8 mouse cellular contexts compared by ENCODE assay signal in genomic region chr7:35687229-35687628, GRCm38 (mm10). TPM values are rescaled to one million over a fixed set of nuclear protein-coding genes. Genes with fewer than 3 reads are reported as not detected.
DNase-seq lines count a peak whose midpoint lies in the region; ATAC-seq and TF ChIP-seq lines count a peak whose summit lies in the region.

No protein-coding gene starts in this region.

- H3K4me1 ChIP-seq in embryonic facial prominence, embryonic 14.5 days (ENCODE audit: control insufficient read depth, insufficient read depth, low read length) = peaks cover 13% of the 10 kb centered on the region
- H3K4me1 ChIP-seq in hindbrain, postnatal 0 days (ENCODE audit: insufficient read depth, low read length) = no peaks in the 10 kb centered on the region; the same call in 1 of the 2 replicates
- peaks cover 27% of the 10 kb centered on the region for H3K4me1 ChIP-seq in liver, embryonic 12.5 days
- peaks cover 40% of the 10 kb centered on the region for H3K4me1 ChIP-seq in neural tube, embryonic 13.5 days (replicated peaks)

- H3K4me3 ChIP-seq in gastrocnemius, adult 2 months = peak overlapping the region; percentile 56
- no peak overlapping the region for H3K4me3 ChIP-seq in embryonic facial prominence, embryonic 14.5 days (ENCODE audit: low read depth, low read length)
- H3K4me3 ChIP-seq in hindbrain, postnatal 0 days (ENCODE audit: low read length) = no peak overlapping the region
- peak overlapping the region; percentile 14 for H3K4me3 ChIP-seq in liver, embryonic 12.5 days
- H3K4me3 ChIP-seq in neural tube, embryonic 13.5 days = no peak overlapping the region

- H3K9me3 ChIP-seq in embryonic facial prominence, embryonic 14.5 days (ENCODE audit: control insufficient read depth, low read length) = no peaks in the 10 kb centered on the region
- no peaks in the 10 kb centered on the region for H3K9me3 ChIP-seq in hindbrain, postnatal 0 days (ENCODE audit: low read length)
- H3K9me3 ChIP-seq in liver, embryonic 12.5 days (replicated peaks) = no peaks in the 10 kb centered on the region
- no peaks in the 10 kb centered on the region for H3K9me3 ChIP-seq in neural tube, embryonic 13.5 days

- no peaks in the 10 kb centered on the region for H3K27me3 ChIP-seq in embryonic facial prominence, embryonic 14.5 days (replicated peaks; ENCODE audit: control insufficient read depth, insufficient read depth, low read length)
- H3K27me3 ChIP-seq in hindbrain, postnatal 0 days (ENCODE audit: insufficient read depth, low read length) = no peaks in the 10 kb centered on the region
- no peaks in the 10 kb centered on the region for H3K27me3 ChIP-seq in liver, embryonic 12.5 days (replicated peaks)
- H3K27me3 ChIP-seq in neural tube, embryonic 13.5 days = no peaks in the 10 kb centered on the region

- peak overlapping the region; percentile 40 for H3K4me2 ChIP-seq in embryonic facial prominence, embryonic 14.5 days (ENCODE audit: low read depth, low read length)
- H3K4me2 ChIP-seq in hindbrain, postnatal 0 days (ENCODE audit: low read depth, low read length) = peak overlapping the region; percentile 10; the same call in 1 of the 2 replicates
- peak overlapping the region; percentile 58 for H3K4me2 ChIP-seq in liver, embryonic 12.5 days
- H3K4me2 ChIP-seq in neural tube, embryonic 13.5 days = peak overlapping the region; percentile 15; the same call in 1 of the 2 replicates

- intact Hi-C loops in gastrocnemius, adult 2 months (cut with DNase I) = loop anchor here (1.0 to 10.0 kb wide), 2 partner anchors 54 to 168 kb away; no protein-coding TSS in a partner anchor
- intact Hi-C loops in gastrocnemius, postnatal 36 days (cut with DNase I) = loop anchor here (10.0 kb wide), 1 partner anchor 178 kb away; no protein-coding TSS in a partner anchor

- H3K27ac ChIP-seq in gastrocnemius, adult 2 months = peak overlapping the region; percentile 59
- no peak overlapping the region for H3K27ac ChIP-seq in embryonic facial prominence, embryonic 14.5 days (replicated peaks; ENCODE audit: low read depth, low read length)
- no peak overlapping the region for H3K27ac ChIP-seq in hindbrain, postnatal 0 days
- H3K27ac ChIP-seq in liver, embryonic 12.5 days = no peak overlapping the region
- no peak overlapping the region for H3K27ac ChIP-seq in neural tube, embryonic 13.5 days (replicated peaks)

- ATAC-seq in embryonic facial prominence, embryonic 14.5 days (ENCODE audit: low read depth) = no peak
- no peak for ATAC-seq in hindbrain, postnatal 0 days
- no peak for ATAC-seq in liver, embryonic 12.5 days
- no peak for ATAC-seq in neural tube, embryonic 13.5 days (ENCODE audit: low read depth)

- WGBS in embryonic facial prominence, embryonic 14.5 days = 27% methylated on average over 10 of the region's 10 CpGs
- 38% methylated on average over 10 of the region's 10 CpGs for WGBS in hindbrain, postnatal 0 days
- WGBS in liver, embryonic 12.5 days (ENCODE audit: insufficient replicate concordance) = 30% methylated on average over 10 of the region's 10 CpGs
- WGBS in neural tube, embryonic 13.5 days = 22% methylated on average over 10 of the region's 10 CpGs

- peak; percentile 57 for DNase-seq in gastrocnemius, adult 2 months
- DNase-seq in gastrocnemius, postnatal 36 days = no peak
- DNase-seq in embryonic facial prominence, embryonic 14.5 days (ENCODE audit: low spot score) = peak; percentile 51
- no peak for DNase-seq in hindbrain, postnatal 0 days (ENCODE audit: low spot score)
- no peak for DNase-seq in right cerebral cortex, adult 2 months (ENCODE audit: low spot score in 2 of 2)
- DNase-seq in cerebellum, adult 9-10 months = no peak

- no peak overlapping the region for H3K9ac ChIP-seq in embryonic facial prominence, embryonic 14.5 days (ENCODE audit: low read depth, low read length)
- H3K9ac ChIP-seq in hindbrain, postnatal 0 days (replicated peaks; ENCODE audit: low read length) = no peak overlapping the region
- H3K9ac ChIP-seq in liver, embryonic 12.5 days = no peak overlapping the region
- H3K9ac ChIP-seq in neural tube, embryonic 13.5 days = no peak overlapping the region

- TF ChIP-seq CTCF in gastrocnemius, adult 2 months (IDR thresholded peaks at IDR 0.05) = no peak
- TF ChIP-seq CTCF in hindbrain, postnatal 0 days (IDR thresholded peaks at IDR 0.05; ENCODE audit: low read depth) = no peak

- peaks cover 19% of the 10 kb centered on the region; the same call in 1 of the 2 replicates for H3K36me3 ChIP-seq in embryonic facial prominence, embryonic 14.5 days (ENCODE audit: control insufficient read depth, insufficient read depth, low read length)
- H3K36me3 ChIP-seq in hindbrain, postnatal 0 days (ENCODE audit: insufficient read depth, low read length) = no peaks in the 10 kb centered on the region
- peaks cover 11% of the 10 kb centered on the region for H3K36me3 ChIP-seq in liver, embryonic 12.5 days
- H3K36me3 ChIP-seq in neural tube, embryonic 13.5 days = peaks cover 25% of the 10 kb centered on the region

RNA-seq across cellular contexts. Expression of gene Pdcd5, which starts 39.9 kb away (rescaled TPM):
- total RNA-seq in gastrocnemius, adult 2 months (2021) = 100 to 1,000 TPM; 150 to 159 TPM
- 100 to 1,000 TPM; 102 to 126 TPM for total RNA-seq in gastrocnemius, postnatal 36 days (2021)
- 272 and 275 TPM in 2 replicates for polyA plus RNA-seq in embryonic facial prominence, embryonic 14.5 days (2014; fragmentation: Nextera tagmentation; extraction: Ambion mirVana)
- 33.7 and 35.4 TPM in 2 replicates for total RNA-seq in hindbrain, postnatal 0 days (2014; rRNA removed)
- polyA plus RNA-seq in hindbrain, postnatal 0 days (2015; fragmentation: Nextera tagmentation; extraction: Ambion mirVana) = 250 and 264 TPM in 2 replicates
- polyA plus RNA-seq in liver, embryonic 12.5 days (2016; fragmentation: Nextera tagmentation; extraction: Ambion mirVana) = 193 and 197 TPM in 2 replicates
- 280 and 305 TPM in 2 replicates for polyA plus RNA-seq in neural tube, embryonic 13.5 days (2015; fragmentation: Nextera tagmentation; extraction: Ambion mirVana)

Comparison
In these comparisons a context has a peak if more than half of its experiments do, and no peak if none do; other contexts are left out.
1. DNase-seq: peak in gastrocnemius, adult 2 months (single experiment) and embryonic facial prominence, embryonic 14.5 days (single experiment); none in gastrocnemius, postnatal 36 days (0 of 2), hindbrain, postnatal 0 days (single experiment), right cerebral cortex, adult 2 months (0 of 2) and cerebellum, adult 9-10 months (single experiment).
2. H3K4me3 ChIP-seq: peak in gastrocnemius, adult 2 months (single experiment) and liver, embryonic 12.5 days (single experiment); none in embryonic facial prominence, embryonic 14.5 days (single experiment), hindbrain, postnatal 0 days (single experiment) and neural tube, embryonic 13.5 days (single experiment).
3. Peak in every context shown above with its lines, with median percentiles within 50 percentile points of each other: H3K4me2 ChIP-seq.